Mouse (Mus musculus): ENCODE measurements around the gene Npl.

- no peak for TF ChIP-seq CTCF (IDR thresholded peaks at IDR 0.05; ENCODE audit: low read depth, low read length)
- no peak for TF ChIP-seq POLR2A (IDR thresholded peaks at IDR 0.05; ENCODE audit: borderline replicate concordance, low read depth, low read length)
These were observed 37.0 kb upstream of the Npl start for GRCm38 (mm10) chr1:153586826-153587225.

Data from bone marrow macrophage, adult 2 months (primary cell).